Mouse (Mus musculus): ENCODE results near the gene Calu. TPM values are rescaled to one million over a fixed set of nuclear protein-coding genes. Genes with fewer than 3 reads are reported as not detected.

The Calu gene
- polyA plus RNA-seq, 1 experiment from 2014 or later = 158 TPM

DNA sequence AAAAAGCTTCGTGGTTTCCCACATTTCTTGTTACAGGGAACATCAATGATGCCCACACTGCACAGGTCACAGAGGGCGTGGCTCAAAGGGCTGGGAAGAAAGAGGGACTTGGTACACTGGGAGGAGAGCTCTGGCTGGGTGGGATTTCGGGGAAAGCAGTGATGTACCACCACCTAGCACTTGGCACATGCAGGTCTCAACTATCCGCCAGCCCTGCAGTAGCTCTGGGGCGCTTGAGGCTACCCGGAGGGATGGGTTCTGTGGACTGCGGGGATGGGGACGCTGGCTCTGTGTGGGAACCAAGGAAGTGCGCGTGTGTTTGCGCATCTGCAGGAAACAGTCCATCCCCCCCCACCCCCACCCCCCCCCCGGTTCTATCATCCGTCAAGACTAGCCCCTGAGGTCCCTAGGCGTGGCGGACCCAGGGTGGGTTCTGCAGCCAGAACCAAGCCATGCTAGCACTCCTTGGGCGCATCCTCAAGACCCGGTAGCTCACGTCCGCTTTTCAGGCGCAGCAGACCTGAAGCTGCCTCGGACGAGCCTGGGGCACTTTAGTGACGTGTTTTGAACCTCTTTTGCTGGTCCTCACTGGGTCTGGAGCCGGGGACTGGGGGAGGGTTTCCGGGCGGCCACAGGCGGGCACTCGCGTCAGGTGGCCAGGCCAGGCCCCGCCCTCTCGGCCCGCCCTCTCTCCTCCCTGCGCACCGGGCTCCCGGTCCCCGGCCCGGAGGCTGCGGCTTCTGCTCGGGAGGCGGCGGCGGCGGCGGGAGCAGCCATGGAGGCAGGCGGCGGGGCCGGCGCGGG, 48.2 kb downstream of the Calu start, which contains the start of gene Ccdc136:
Gene Ccdc136 (plus strand): TSS at position 400 of the 804 bp plus-strand sequence.
- Histone ChIP-seq H3K9me3 (replicated peaks) (no peaks in the 10 kb centered on the region), H3K9ac (replicated peaks) (peak within 1 kb of the TSS; percentile 86), H3K27me3 (replicated peaks) (peaks cover 8% of the 10 kb centered on the region; the same call in 1 of the 2 replicates), H3K4me2 (peak within 1 kb of the TSS; percentile 89), H3K27ac (replicated peaks) (peak within 1 kb of the TSS; percentile 82), H3K36me3 (no peaks in the 10 kb centered on the region), H3K4me3 (replicated peaks) (peak within 1 kb of the TSS; percentile 70), H3K4me1 (peaks cover 23% of the 10 kb centered on the region)
- under 1% methylated on average over 37 of the region's 49 CpGs for WGBS
- ATAC-seq (ENCODE audit: low FRiP score) = peak; percentile 97

DNA sequence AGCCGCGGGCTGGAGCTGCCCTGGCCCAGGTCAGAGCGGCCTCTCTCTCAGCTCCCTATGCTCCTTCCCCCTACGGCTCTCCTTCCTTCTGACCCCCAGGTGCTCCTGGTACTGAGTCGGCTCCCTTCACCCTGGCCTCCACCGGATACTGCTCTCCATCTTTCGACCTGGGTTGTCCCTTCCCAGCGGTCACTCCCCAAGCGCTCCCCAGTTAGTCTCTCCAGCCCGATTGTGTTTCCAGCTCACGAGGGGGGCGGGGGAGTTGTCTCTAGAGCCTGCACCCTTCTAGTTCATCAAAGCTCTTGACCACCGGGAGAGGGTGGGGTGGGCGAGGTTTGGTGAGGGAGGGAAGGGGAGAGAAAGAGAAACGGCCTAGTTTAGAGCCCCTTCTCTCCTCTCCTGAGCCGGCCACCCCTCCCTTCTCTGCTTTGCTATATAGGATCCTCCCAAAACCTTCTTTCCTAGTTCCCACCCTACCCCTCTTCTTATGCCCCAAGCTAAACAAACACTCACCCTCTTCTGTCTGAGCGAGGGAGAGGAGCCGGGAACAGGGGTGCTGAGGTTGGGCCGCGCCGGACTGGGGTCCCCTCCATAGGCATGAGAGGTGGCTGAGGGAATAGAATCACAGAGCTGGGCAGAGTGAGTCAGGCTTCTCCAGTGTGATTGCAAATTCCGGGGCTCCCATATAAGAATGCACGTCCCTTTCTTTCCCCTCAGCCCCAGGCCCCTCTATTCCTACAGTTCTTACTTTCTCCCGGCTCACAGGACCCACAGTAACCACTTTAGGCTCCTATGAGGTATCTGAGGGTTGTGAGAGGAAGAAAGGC, 49.1 kb downstream of the Calu start:
- Histone ChIP-seq H3K27ac (replicated peaks) (peak overlapping the region; percentile 82), H3K9ac (replicated peaks) (peak overlapping the region; percentile 86), H3K27me3 (replicated peaks) (peaks cover 8% of the 10 kb centered on the region; the same call in 1 of the 2 replicates), H3K36me3 (no peaks in the 10 kb centered on the region), H3K4me3 (replicated peaks) (peak overlapping the region; percentile 70), H3K4me1 (peaks cover 23% of the 10 kb centered on the region), H3K4me2 (peak overlapping the region; percentile 89), H3K9me3 (replicated peaks) (no peaks in the 10 kb centered on the region)
- WGBS = 1% methylated on average over 22 of the region's 24 CpGs
- peak; percentile 62 for ATAC-seq (ENCODE audit: low FRiP score)

DNA sequence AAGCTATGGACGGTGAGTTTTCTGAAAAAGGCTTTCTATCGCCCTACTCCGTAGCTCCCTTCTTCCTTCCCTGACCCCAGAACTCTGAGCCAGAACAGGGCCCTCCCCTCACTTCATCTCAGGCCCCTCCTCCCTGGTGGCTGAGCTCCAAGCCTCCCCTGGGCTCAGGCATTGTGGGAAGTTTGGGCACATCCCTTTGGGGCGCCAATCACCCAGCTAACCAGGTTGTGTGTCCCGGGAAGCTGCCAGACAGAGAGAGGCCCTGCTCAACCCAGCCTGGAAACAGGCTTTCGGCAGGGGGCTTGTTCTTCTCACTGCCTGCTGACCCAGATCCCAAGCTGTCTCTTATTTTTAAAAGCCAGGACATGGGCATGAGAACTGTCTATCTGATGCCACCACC, 49.7 kb downstream of the Calu start:
- Histone ChIP-seq H3K4me1 (peaks cover 24% of the 10 kb centered on the region), H3K4me2 (peak overlapping the region; percentile 89), H3K36me3 (no peaks in the 10 kb centered on the region), H3K9ac (replicated peaks) (peak overlapping the region; percentile 86), H3K27me3 (replicated peaks) (peaks cover 8% of the 10 kb centered on the region; the same call in 1 of the 2 replicates), H3K9me3 (replicated peaks) (no peaks in the 10 kb centered on the region), H3K4me3 (replicated peaks) (peak overlapping the region; percentile 70), H3K27ac (replicated peaks) (peak overlapping the region; percentile 82)
- ATAC-seq (ENCODE audit: low FRiP score) = 0 out of 2 replicates have a peak, but pooled peaks have one; percentile 22
- 10% methylated on average over 6 of the region's 6 CpGs for WGBS

DNA sequence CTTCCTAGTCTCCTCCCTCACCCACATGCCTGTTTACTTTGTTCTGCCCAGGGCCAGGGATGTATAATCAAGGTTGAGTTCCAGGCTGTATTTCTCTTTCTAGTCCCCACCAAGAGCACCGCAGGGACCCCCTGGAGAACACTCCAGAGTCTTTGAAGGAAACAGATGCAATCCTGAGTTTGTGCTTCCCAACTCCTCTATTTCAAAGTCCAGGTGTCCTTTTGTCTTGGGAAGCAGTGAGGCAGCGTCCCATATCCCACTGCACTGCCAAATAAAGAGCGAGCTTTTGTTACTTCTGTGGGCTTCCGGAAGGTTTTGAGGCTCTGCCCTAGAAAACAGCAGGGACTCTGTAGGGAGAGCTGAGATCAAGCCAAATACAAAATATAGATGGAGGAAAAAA, 52.0 kb downstream of the Calu start:
- no peaks in the 10 kb centered on the region for H3K36me3 ChIP-seq
- no peak overlapping the region for H3K27ac ChIP-seq (replicated peaks)
- H3K4me3 ChIP-seq (replicated peaks) = no peak overlapping the region
- H3K9ac ChIP-seq (replicated peaks) = no peak overlapping the region
- no peaks in the 10 kb centered on the region for H3K27me3 ChIP-seq (replicated peaks)
- ATAC-seq (ENCODE audit: low FRiP score) = no peak
- H3K4me1 ChIP-seq = peaks cover 27% of the 10 kb centered on the region
- no peak overlapping the region for H3K4me2 ChIP-seq
- 69% methylated on average over 4 of the region's 4 CpGs for WGBS
- H3K9me3 ChIP-seq (replicated peaks) = no peaks in the 10 kb centered on the region

DNA sequence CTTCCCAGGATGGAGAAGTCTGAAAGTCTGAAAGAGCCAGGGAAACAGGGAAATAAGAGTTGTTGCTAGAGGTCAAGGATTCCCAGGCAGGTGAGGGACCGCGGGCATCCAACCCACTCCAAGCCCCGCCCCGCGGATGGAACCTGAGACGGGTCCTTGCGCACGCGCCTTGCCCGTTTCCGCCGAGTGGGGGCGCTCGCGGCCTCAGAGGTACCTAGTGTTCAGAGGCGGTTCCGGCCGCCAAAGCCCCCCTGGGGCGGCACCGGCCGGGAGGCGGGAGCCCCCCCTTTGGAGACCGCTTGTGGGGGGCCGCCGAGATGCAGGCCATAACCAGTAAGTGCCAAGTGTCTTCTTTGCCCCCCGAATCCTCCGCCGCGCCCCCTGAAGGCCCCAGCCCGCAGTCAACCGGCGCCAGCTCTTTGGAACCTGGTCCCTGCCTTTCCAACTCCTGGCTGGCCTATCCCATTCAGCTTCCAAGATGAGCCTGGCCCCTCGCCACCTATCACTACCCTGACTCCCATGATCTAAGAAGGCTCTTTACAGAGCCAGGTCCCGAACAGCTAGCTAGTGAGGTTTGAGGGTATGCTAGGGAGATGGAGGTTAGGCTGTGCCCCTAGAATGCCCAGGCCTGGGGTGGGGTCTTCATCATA, 54.9 kb downstream of the Calu start:
- H3K9ac ChIP-seq (replicated peaks) = no peak overlapping the region
- no peak overlapping the region for H3K27ac ChIP-seq (replicated peaks)
- no peaks in the 10 kb centered on the region for H3K27me3 ChIP-seq (replicated peaks)
- peak overlapping the region; percentile 39 for H3K4me2 ChIP-seq
- H3K9me3 ChIP-seq (replicated peaks) = no peaks in the 10 kb centered on the region
- peaks cover 5% of the 10 kb centered on the region for H3K36me3 ChIP-seq
- no peak overlapping the region for H3K4me3 ChIP-seq (replicated peaks)
- ATAC-seq (ENCODE audit: low FRiP score) = no peak
- WGBS = 9% methylated on average over 34 of the region's 34 CpGs
- H3K4me1 ChIP-seq = peaks cover 10% of the 10 kb centered on the region

DNA sequence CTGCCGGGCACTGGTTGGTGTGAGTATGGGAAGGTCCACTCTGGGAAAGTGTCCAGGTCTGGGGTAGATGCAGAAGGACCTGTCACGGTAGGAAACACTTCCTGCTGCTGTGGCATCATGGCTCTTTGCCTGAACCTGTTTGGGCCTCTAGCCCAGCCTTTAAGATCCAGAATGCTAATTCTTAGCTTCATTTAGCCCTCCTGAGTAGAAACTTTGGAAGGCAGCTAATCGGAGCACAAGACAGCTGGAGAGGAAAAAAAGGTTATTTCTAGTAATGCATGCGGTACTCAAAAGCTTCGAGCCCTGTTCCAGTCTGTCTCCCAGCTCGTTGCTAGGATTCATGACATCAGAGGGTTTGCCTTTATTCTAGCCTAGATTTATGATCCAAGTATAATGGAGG, 58.5 kb downstream of the Calu start:
- Histone ChIP-seq H3K27me3 (replicated peaks) (no peaks in the 10 kb centered on the region), H3K4me1 (peaks cover 5% of the 10 kb centered on the region; the same call in 1 of the 2 replicates), H3K36me3 (peaks cover 34% of the 10 kb centered on the region), H3K4me3 (replicated peaks) (no peak overlapping the region), H3K9me3 (replicated peaks) (no peaks in the 10 kb centered on the region), H3K4me2 (no peak overlapping the region), H3K27ac (replicated peaks) (peak overlapping the region; percentile 72), H3K9ac (replicated peaks) (no peak overlapping the region)
- ATAC-seq (ENCODE audit: low FRiP score) = peak; percentile 70; the same call in 1 of the 2 replicates
- 27% methylated on average over 6 of the region's 6 CpGs for WGBS

DNA sequence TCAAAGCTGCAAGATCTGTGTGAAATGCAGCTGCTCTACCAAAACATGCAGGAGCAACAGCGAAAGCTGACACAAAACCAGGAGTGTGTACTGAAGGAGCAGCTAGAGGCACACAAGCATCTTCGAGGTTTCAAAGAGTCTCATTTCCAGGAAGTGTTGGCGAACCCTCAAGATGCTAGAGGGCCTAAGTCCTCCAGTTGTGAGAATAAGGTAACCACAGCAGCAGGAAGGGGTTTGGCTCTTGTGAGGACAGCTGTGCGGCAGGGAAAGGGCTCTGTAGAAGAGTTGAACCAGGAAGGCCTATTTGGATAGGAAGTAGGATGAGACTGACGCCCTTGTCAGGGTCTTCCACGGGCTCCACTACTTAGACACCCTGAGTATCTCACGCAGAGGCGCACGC, 67.6 kb downstream of the Calu start:
- H3K36me3 ChIP-seq = peaks cover 55% of the 10 kb centered on the region
- 88% methylated on average over 9 of the region's 9 CpGs for WGBS
- no peak overlapping the region for H3K4me2 ChIP-seq

DNA sequence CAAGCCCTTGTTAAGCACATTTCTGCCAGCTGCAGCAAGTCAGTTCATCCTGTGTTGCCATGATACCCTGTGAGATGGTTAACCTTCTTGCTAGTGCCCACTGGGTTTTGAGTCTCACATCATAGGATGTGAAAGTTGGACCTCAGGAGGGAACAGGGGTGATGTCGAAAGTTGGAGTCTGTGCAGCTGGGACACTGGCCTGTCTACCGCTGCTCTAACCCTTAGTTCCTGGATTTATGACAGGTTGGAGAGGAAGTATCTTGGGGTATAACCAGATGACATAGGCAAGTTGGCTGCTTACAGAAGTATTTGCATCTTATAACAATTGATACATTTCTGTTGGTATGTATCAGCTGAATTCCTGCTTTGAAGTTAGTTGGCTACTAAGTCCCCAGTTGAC, 72.7 kb downstream of the Calu start:
- ATAC-seq (ENCODE audit: low FRiP score) = no peak
- Histone ChIP-seq H3K9me3 (replicated peaks) (no peaks in the 10 kb centered on the region), H3K4me3 (replicated peaks) (no peak overlapping the region), H3K4me1 (no peaks in the 10 kb centered on the region), H3K27me3 (replicated peaks) (no peaks in the 10 kb centered on the region), H3K4me2 (no peak overlapping the region), H3K36me3 (peaks cover 34% of the 10 kb centered on the region), H3K9ac (replicated peaks) (no peak overlapping the region), H3K27ac (replicated peaks) (no peak overlapping the region)
- 90% methylated on average over 2 of the region's 2 CpGs for WGBS

More for the DNA sequence above, 67.6 kb downstream of the Calu start:
- Histone ChIP-seq H3K4me1 (no peaks in the 10 kb centered on the region), H3K9ac (replicated peaks) (no peak overlapping the region), H3K9me3 (replicated peaks) (no peaks in the 10 kb centered on the region), H3K27ac (replicated peaks) (no peak overlapping the region), H3K27me3 (replicated peaks) (no peaks in the 10 kb centered on the region), H3K4me3 (replicated peaks) (no peak overlapping the region)
- ATAC-seq (ENCODE audit: low FRiP score) = no peak

DNA sequence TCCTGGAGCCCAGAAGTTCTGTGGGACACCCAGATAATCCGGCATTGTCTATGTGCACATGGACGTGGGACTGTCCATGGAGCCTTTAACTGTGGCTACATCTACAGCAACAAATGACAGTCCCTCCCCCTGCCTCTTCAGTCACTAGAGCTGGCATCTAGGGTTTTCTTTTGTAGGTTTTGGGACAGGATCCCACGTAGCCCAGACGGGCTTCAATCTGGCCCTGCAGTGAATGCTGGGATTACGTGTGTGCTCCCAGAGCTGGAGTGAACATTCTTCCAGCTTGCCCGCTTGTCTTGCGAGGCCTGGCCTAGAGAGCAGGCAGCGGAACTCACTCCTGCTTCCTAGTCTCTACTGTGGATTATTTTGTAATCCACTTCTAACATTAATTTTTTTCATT, 77.2 kb downstream of the Calu start:
- Histone ChIP-seq H3K4me3 (replicated peaks) (no peak overlapping the region), H3K36me3 (peaks cover 16% of the 10 kb centered on the region; the same call in 1 of the 2 replicates), H3K4me1 (no peaks in the 10 kb centered on the region), H3K27ac (replicated peaks) (no peak overlapping the region), H3K27me3 (replicated peaks) (no peaks in the 10 kb centered on the region), H3K4me2 (no peak overlapping the region), H3K9ac (replicated peaks) (no peak overlapping the region), H3K9me3 (replicated peaks) (no peaks in the 10 kb centered on the region)
- WGBS = 89% methylated on average over 8 of the region's 8 CpGs
- ATAC-seq (ENCODE audit: low FRiP score) = no peak

DNA sequence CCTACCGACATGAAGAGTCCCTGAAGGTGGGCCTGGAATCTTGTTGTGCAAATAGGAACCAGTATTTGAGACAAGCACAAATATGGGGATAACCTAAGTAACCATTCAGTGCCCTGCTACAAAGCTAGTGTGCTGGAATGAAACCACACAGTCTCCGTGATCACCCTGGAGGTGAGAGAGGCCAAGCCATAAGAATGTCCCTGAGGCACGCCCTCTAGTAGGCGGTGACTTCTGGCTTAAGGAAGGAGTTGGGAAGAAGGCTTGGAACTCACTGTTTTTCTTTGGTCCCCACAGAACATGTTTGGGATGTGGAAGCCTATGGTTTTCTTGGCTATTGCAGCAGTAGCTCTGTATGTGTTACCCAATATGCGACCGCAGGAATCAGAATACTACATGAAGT, 78.5 kb downstream of the Calu start:
- Histone ChIP-seq H3K9ac (replicated peaks) (no peak overlapping the region), H3K27me3 (replicated peaks) (peaks cover 10% of the 10 kb centered on the region; the same call in 1 of the 2 replicates), H3K4me1 (peaks cover 1% of the 10 kb centered on the region; the same call in 1 of the 2 replicates), H3K4me3 (replicated peaks) (no peak overlapping the region), H3K36me3 (peaks cover 13% of the 10 kb centered on the region; the same call in 1 of the 2 replicates), H3K27ac (replicated peaks) (no peak overlapping the region), H3K4me2 (no peak overlapping the region), H3K9me3 (replicated peaks) (no peaks in the 10 kb centered on the region)
- ATAC-seq (ENCODE audit: low FRiP score) = no peak
- WGBS = 75% methylated on average over 6 of the region's 6 CpGs
